Mouse (Mus musculus) left cerebral cortex, adult 18-20 months (tissue): Measurements from ENCODE around the gene Pramef25. TPM values are rescaled to one million over a fixed set of nuclear protein-coding genes. Genes with fewer than 3 reads are reported as not detected.
"Not testable (repeated sequence)": the region's sequence is repeated elsewhere in the genome, so short reads cannot be mapped to it uniquely, and the experiment has no call there.

Source experiments
- DNase-seq, 2 experiments: peaks; one replicate each; pipeline ENCODE4 v3.0.0; 2021 to 2022; ENCODE audit warnings: low spot score in 2 of 2, mixed read lengths in 1 of 2
- long read RNA-seq, 2 experiments: library from polyadenylated mRNA; stranded (forward); transcript quantifications; one replicate each; pipeline ENCODE4 v2.0.0; 2021
- total RNA-seq, 2 experiments: library from RNA; stranded (reverse); gene quantifications; 2 replicates each; pipeline ENCODE4 v1.2.3; 2021

Pramef25 gene
- not detected for total RNA-seq
- long read RNA-seq, experiment 1 = 0 reads
- long read RNA-seq, experiment 2 = 0 reads

- DNase-seq = not testable (repeated sequence)
These were observed at the start of gene Pramef25 for GRCm38 (mm10) chr4:143950916-143951315. TSS of gene Pramef25 (minus strand) at chr4:143951016.

GRCm38 (mm10) chr4:143994269-143994668 lies 43.5 kb upstream of the Pramef25 start, which contains the start of gene Pramef17:
TSS of gene Pramef17 (minus strand) at chr4:143994369.
- not testable (repeated sequence) for DNase-seq

- DNase-seq = peak; percentile 57 to 58
These were observed 37.3 kb upstream of the Pramef25 start for GRCm38 (mm10) chr4:143988126-143988525.

- DNase-seq = peak; percentile 12 to 35
These were observed 36.7 kb upstream of the Pramef25 start for GRCm38 (mm10) chr4:143987475-143987941.

- peak; percentile 14 to 18 for DNase-seq
These were observed 34.9 kb upstream of the Pramef25 start for GRCm38 (mm10) chr4:143985733-143986132.

- DNase-seq = peak; percentile 1 to 4
These were observed 34.3 kb upstream of the Pramef25 start for GRCm38 (mm10) chr4:143985165-143985564.

GRCm38 (mm10) chr4:143983446-143983845 lies 32.6 kb upstream of the Pramef25 start:
- DNase-seq = not testable (repeated sequence)

- DNase-seq = not testable (repeated sequence)
These were observed 16.0 kb upstream of the Pramef25 start, which contains the start of gene Gm13101 for GRCm38 (mm10) chr4:143966850-143967249. TSS of gene Gm13101 (minus strand) at chr4:143966950.

GRCm38 (mm10) chr4:143900280-143900679 lies 50.5 kb downstream of the Pramef25 start, which contains the start of gene Pramef6:
TSS of gene Pramef6 (minus strand) at chr4:143900380.
- DNase-seq = not testable (repeated sequence)

Other genes starting within 250 kb of the Pramef25 start
- not detected for gene Gm13089, start 248.3 kb downstream of the Pramef25 start, total RNA-seq
- not detected for gene Gm13078, start 231.6 kb downstream of the Pramef25 start, total RNA-seq
- not detected for gene Gm13023, start 161.7 kb downstream of the Pramef25 start, total RNA-seq
- gene Gm13084, start 134.9 kb downstream of the Pramef25 start, total RNA-seq = not detected
- gene Gm13103, start 104.5 kb downstream of the Pramef25 start, total RNA-seq = not detected
- not detected for gene Pramef6, start 50.6 kb downstream of the Pramef25 start, total RNA-seq
- not detected for gene Gm13101, start 15.9 kb upstream of the Pramef25 start, total RNA-seq
- not detected for gene Pramef17, start 43.4 kb upstream of the Pramef25 start, total RNA-seq
- gene Pramel4, start 108.1 kb upstream of the Pramef25 start, total RNA-seq = not detected
- gene Gm13102, start 155.5 kb upstream of the Pramef25 start, total RNA-seq = not detected
- not detected for gene Oog3, start 211.6 kb upstream of the Pramef25 start, total RNA-seq
- not detected for gene Oog2, start 239.7 kb upstream of the Pramef25 start, total RNA-seq